Mouse (Mus musculus): ENCODE measurements around the gene Fam198a.
A peak's percentile ranks its signal among the peaks of the same experiment; 100 is the strongest.

Fam198a gene

GRCm38 (mm10) chr9:121950418-121951113, at the start of gene Fam198a:
Gene Fam198a, plus strand, starts transcription at chr9:121950988.
- DNase-seq = peak; percentile 34

GRCm38 (mm10) chr9:121901710-121902700, 48.8 kb upstream of the Fam198a start:
- DNase-seq = no peak

DNA sequence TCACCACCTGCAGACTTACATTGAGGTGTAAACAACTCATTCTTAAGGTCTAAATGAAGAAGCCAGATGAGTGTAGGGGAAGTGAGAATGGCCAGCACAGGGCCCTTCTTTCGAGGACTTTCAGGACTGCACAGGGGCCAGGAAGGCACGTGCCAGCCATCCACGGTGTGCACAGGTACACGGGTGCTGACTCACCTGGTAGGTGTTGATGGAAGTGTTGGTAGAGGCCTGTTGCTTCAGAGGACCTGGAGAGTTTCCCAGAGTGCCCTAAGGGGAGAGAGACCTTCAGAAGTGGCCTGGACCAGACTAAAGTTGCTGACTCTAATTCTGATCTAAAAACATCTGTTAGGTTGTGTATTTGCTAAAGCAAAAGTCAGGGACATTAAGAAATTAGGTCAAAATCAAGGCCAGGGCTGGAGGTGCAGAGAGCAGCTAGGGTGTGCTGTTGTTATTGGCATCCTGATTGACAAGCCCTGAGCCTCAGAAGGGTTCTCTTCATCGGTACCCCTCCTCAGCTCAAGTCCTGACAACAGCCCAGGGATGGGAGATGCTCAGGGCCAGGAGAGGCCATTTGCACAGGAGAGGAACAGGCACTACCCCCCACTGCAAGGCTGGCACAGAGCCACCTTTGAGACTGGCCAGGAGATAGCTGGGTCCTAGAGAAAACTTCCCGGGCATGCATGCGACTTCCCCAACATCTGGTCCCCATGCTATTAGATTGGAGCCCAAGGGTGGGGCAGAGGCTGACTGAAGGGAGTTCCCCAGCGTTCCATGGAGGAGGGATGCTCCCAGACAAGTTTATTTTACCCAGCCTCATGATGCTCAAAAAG, 47.1 kb upstream of the Fam198a start:
- DNase-seq = no peak

- no peak for DNase-seq
Measured at GRCm38 (mm10) chr9:121904319-121904718, 46.5 kb upstream of the Fam198a start.

DNA sequence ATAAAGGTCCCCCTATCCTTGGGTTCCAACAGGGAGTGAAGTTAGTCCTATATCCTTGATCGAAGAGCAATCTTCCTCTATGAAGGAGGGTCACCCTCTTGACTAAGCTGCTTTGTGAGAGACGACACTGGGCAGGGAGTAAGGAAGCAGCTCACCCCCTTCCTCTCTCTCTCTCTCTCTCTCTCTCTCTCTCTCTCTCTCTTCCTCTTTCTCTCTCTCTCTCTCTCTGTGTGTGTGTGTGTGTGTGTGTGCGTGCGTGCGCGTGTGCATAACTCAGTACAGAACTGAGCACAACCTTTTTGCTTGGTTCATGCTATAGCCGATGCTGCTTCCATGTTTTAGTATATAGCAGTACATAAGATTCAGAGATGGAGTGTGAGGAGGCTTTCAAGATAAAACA, 45.8 kb upstream of the Fam198a start:
- DNase-seq = no peak

DNA sequence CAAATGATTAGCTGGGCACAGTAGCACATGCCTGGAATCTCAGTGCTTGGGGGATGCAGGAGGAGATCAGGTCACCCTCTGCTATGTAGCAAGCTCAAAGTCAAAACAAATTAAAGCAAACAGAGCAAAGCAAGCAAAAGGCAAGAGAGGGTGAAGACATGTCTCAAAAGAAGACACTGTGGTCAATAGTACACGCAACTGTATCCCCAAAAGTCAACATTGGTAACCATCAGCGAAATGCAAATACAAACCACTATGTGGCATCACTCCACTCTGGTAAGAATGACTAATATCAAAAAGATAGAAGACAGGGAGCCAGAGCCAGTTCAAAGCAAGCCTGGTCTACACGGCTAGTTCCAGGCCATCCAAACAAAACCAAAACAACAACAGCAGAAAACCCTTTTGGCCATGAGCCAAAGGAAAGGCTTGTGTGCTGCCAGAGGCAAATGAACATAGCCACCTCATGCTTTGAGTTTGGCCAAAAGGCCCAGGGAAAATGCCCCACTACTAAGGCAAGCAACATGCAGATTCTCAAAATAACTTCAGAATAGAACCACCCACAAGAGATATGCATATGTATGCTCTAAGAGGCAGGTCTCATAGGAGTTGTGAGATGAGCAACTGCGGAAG, 45.1 kb upstream of the Fam198a start:
- no peak for DNase-seq

DNA sequence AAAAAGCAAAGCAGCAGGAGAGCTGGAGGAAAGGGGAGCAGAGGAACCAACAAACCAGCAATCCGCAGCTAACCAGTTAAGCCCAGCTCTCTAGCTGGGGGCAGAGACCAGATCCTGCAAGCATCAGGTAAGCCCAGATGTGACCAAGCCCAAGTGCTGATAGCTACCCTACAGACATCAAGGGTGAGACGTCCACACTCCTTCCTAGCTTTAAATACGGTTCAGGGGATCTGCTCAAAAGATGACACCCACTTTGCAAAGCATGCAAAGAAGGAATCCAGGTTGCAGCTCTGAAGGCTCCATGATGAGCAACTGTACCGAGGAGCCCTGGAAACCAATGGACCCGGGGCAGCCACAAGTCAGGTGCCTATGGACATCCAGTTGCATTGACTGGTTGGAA, 44.3 kb upstream of the Fam198a start:
- no peak for DNase-seq

- DNase-seq = no peak
Measured at GRCm38 (mm10) chr9:121907356-121908070, 43.3 kb upstream of the Fam198a start.

GRCm38 (mm10) chr9:121908321-121908720, 42.5 kb upstream of the Fam198a start:
- no peak for DNase-seq

- DNase-seq = no peak
Measured at GRCm38 (mm10) chr9:121909635-121910034, 41.2 kb upstream of the Fam198a start.

GRCm38 (mm10) chr9:121911196-121911595, 39.6 kb upstream of the Fam198a start:
- DNase-seq = no peak

DNA sequence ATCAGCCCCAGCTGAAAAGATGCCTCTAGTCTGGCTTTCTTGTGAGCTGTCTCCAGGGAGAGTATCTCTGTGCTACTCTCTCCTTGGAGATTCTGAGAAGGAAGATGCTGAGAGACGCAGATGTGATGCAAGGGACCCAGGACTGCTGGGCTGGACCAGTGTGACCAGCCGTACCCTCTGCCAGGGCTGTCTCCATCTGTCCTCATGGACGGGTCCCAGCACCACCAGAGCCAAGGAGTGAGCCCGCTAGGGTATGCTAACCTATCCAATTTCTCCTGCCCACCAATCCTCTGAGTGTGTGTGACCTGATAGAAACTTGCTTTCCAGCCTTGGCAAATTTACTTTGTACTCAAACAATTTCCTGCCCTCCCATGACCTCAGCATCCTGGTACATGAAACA, 38.0 kb upstream of the Fam198a start:
- no peak for DNase-seq

DNA sequence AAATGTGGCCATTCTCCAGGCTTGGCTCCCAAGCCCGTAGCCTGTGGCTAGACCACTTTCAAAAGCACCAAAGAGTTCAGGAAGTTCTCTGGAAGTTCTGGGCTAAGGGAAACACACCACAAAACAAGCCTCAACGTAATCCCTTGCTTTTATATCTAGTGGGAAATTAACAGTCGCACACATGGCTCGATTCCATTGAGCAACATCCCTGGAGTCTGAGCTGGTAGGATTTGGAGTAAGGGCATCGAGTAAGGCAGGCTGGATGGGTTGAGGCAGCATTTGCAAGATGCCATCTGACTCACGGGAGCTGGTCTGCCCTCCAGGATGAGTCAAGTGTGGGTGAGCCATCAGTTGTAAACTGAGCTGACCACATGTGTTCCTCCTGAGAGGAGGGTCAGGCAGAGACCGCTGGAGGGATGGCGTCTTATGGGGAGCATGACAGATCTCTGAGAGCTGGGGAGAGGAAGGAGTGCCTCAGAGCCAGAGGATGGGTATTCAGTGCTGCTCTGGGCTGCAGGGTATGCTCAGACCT, 36.5 kb upstream of the Fam198a start:
- no peak for DNase-seq

GRCm38 (mm10) chr9:121915056-121915455, 35.7 kb upstream of the Fam198a start:
- DNase-seq = no peak

GRCm38 (mm10) chr9:121916102-121916501, 34.7 kb upstream of the Fam198a start, which contains the start of gene Cyp8b1:
Gene Cyp8b1, minus strand, starts transcription at chr9:121916305.
- DNase-seq = no peak

DNA sequence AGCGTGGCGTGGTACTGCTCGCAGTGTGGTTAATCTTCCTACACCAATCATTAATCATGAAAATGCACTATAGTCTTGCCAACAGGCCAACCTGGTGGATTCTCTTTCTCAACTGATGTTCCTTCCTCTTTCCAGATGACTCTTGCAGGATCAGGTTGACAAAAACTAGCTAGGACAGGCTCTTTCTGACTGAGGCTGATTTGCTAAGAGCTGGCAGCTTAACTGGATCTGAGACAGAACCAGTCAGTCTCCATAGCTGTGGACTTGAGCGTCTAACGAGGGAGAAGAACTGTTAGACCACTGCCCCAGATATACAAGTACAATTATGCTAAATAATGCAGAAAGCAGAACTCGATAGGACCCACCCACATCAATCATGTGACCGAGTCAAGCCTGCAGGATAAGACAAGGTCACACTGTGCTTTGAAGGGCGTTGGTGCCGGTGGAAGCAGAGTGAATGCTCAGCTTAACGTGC, 31.7 kb upstream of the Fam198a start:
- DNase-seq = no peak

DNA sequence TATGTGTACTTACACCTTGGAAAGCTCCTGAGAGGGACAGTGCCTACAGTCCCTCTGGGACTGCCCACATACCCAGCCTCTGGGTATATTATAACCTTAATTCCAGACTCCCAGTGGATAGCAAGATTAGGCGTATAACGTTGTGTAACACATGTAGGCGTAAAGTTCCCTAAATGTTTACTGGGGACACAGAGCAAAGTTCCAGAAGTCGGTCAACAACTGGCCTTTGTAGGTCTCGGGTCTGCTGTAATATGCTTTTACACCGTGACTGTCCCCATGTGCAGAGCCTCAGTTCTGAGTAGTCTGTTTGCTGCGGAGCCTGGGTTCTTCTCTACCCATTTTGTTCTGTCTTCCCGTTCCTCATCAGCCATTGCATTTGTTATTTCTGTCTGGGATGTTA, 27.3 kb upstream of the Fam198a start:
- DNase-seq = no peak

GRCm38 (mm10) chr9:121923906-121924305, 26.9 kb upstream of the Fam198a start:
- no peak for DNase-seq

- no peak for DNase-seq
Measured at GRCm38 (mm10) chr9:121924901-121925560, 25.8 kb upstream of the Fam198a start.

DNA sequence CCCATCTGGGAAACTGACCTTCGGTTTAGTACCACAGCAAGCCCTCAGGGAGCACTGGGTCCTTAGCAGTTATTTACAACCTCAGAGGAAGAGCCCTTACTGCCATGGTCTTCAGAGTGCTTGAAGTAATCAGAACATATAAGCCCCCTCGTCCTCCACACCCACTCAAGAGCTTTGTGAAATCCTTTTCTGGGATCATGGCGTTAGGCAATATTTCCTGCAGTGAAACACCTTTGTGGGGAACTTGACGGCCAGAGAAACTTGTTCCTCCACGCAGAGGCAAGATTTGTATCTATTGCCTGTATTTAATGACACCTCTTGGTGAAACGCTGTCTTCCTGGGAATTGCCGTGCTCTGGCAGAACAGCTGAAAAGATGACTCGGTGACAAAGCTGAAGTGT, 24.8 kb upstream of the Fam198a start:
- DNase-seq = no peak
